Mouse (Mus musculus) brain, embryonic 14.5 days (tissue): ENCODE measurements around the gene Focad.

Experiments used
- CTCF ChIP-seq: fragments of 200-500 bp; IDR thresholded peaks from 2 replicates; pipeline ENCODE4 v1.5.1; 2012; ENCODE audit warnings: inconsistent platforms, mild to moderate bottlenecking, moderate library complexity, borderline replicate concordance; ENCODE audit not compliant: insufficient read depth, insufficient read length; ENCODE audit errors: extremely low read depth
- POLR2A ChIP-seq: fragments of 200-500 bp; IDR thresholded peaks from 2 replicates; pipeline ENCODE4 v1.6.1; 2012; ENCODE audit warnings: mild to moderate bottlenecking, inconsistent platforms, borderline replicate concordance; ENCODE audit not compliant: poor library complexity, insufficient read depth, insufficient read length, severe bottlenecking; ENCODE audit errors: extremely low read depth

DNA sequence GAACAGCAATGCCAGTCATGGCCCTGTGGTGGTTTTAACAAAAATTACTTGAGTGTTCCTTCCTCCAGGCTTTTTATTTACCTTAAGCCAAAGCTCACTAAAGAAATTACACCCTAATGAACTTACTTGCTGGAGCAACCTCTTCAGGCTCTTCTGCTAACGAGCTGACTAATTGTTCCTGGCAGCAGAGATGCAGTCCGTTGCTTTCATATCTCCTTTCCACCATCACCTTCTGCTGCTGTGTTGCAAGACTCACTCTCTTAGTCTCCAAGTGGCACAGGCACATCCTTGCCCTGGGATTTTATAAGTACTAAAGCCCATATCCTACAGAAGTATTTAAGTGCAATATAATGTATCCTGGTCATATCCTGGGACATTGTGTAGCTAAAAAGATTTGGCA lies 242.3 kb downstream of the Focad start:
- TF ChIP-seq CTCF (no peak), POLR2A (no peak)
